Mouse (Mus musculus): ENCODE measurements around the gene Kcp. TPM values are rescaled to one million over a fixed set of nuclear protein-coding genes. Genes with fewer than 3 reads are reported as not detected.
A peak's percentile ranks its signal among the peaks of the same experiment; 100 is the strongest.

Kcp gene
- polyA plus RNA-seq (2012; ENCODE audit: insufficient read depth, insufficient read length, missing spikeins) = 12.6 and 26.4 TPM in 2 replicates

- peak within 1 kb of the TSS; percentile 46; the same call in 1 of the 2 replicates for H3K4me3 ChIP-seq (ENCODE audit: insufficient read depth, low read depth, low read length)
- no peak within 1 kb of the TSS for H3K27ac ChIP-seq (replicated peaks; ENCODE audit: low read depth, low read length)
Measured at GRCm38 (mm10) chr6:29507447-29508309, at the start of gene Kcp. Gene Kcp (minus strand): TSS chr6:29507952.

GRCm38 (mm10) chr6:29557112-29557511 is 49.4 kb upstream of the Kcp start:
- H3K4me3 ChIP-seq (ENCODE audit: insufficient read depth, low read depth, low read length) = no peak overlapping the region
- no peak overlapping the region for H3K27ac ChIP-seq (replicated peaks; ENCODE audit: low read depth, low read length)
- H3K4me1 ChIP-seq (ENCODE audit: control insufficient read depth, insufficient read depth, insufficient read length, low read length) = no peaks in the 10 kb centered on the region

More at GRCm38 (mm10) chr6:29507447-29508309, at the start of gene Kcp:
- H3K4me1 ChIP-seq (ENCODE audit: control insufficient read depth, insufficient read depth, insufficient read length, low read length) = no peaks in the 10 kb centered on the region

GRCm38 (mm10) chr6:29552526-29552925 is 44.8 kb upstream of the Kcp start:
- Histone ChIP-seq H3K27ac (replicated peaks; ENCODE audit: low read depth, low read length) (no peak overlapping the region), H3K4me1 (ENCODE audit: control insufficient read depth, insufficient read depth, insufficient read length, low read length) (no peaks in the 10 kb centered on the region), H3K4me3 (ENCODE audit: insufficient read depth, low read depth, low read length) (no peak overlapping the region)

- no peak overlapping the region for H3K27ac ChIP-seq (replicated peaks; ENCODE audit: low read depth, low read length)
- H3K4me3 ChIP-seq (ENCODE audit: insufficient read depth, low read depth, low read length) = no peak overlapping the region
- H3K4me1 ChIP-seq (ENCODE audit: control insufficient read depth, insufficient read depth, insufficient read length, low read length) = no peaks in the 10 kb centered on the region
Measured at GRCm38 (mm10) chr6:29548086-29548485, 40.3 kb upstream of the Kcp start.

- Histone ChIP-seq H3K4me3 (ENCODE audit: insufficient read depth, low read depth, low read length) (no peak overlapping the region), H3K27ac (replicated peaks; ENCODE audit: low read depth, low read length) (no peak overlapping the region), H3K4me1 (ENCODE audit: control insufficient read depth, insufficient read depth, insufficient read length, low read length) (no peaks in the 10 kb centered on the region)
Measured at GRCm38 (mm10) chr6:29547582-29547981, 39.8 kb upstream of the Kcp start.

GRCm38 (mm10) chr6:29545611-29546010 is 37.9 kb upstream of the Kcp start:
- H3K4me1 ChIP-seq (ENCODE audit: control insufficient read depth, insufficient read depth, insufficient read length, low read length) = no peaks in the 10 kb centered on the region
- H3K4me3 ChIP-seq (ENCODE audit: insufficient read depth, low read depth, low read length) = no peak overlapping the region
- no peak overlapping the region for H3K27ac ChIP-seq (replicated peaks; ENCODE audit: low read depth, low read length)

GRCm38 (mm10) chr6:29540956-29541355 is 33.2 kb upstream of the Kcp start:
- Histone ChIP-seq H3K4me1 (ENCODE audit: control insufficient read depth, insufficient read depth, insufficient read length, low read length) (no peaks in the 10 kb centered on the region), H3K4me3 (ENCODE audit: insufficient read depth, low read depth, low read length) (no peak overlapping the region), H3K27ac (replicated peaks; ENCODE audit: low read depth, low read length) (no peak overlapping the region)

GRCm38 (mm10) chr6:29540223-29540622 is 32.5 kb upstream of the Kcp start:
- H3K27ac ChIP-seq (replicated peaks; ENCODE audit: low read depth, low read length) = no peak overlapping the region
- H3K4me3 ChIP-seq (ENCODE audit: insufficient read depth, low read depth, low read length) = no peak overlapping the region
- no peaks in the 10 kb centered on the region for H3K4me1 ChIP-seq (ENCODE audit: control insufficient read depth, insufficient read depth, insufficient read length, low read length)

GRCm38 (mm10) chr6:29539502-29539901 is 31.8 kb upstream of the Kcp start:
- Histone ChIP-seq H3K27ac (replicated peaks; ENCODE audit: low read depth, low read length) (no peak overlapping the region), H3K4me1 (ENCODE audit: control insufficient read depth, insufficient read depth, insufficient read length, low read length) (no peaks in the 10 kb centered on the region), H3K4me3 (ENCODE audit: insufficient read depth, low read depth, low read length) (no peak overlapping the region)

GRCm38 (mm10) chr6:29537221-29537620 is 29.5 kb upstream of the Kcp start:
- no peak overlapping the region for H3K4me3 ChIP-seq (ENCODE audit: insufficient read depth, low read depth, low read length)
- H3K4me1 ChIP-seq (ENCODE audit: control insufficient read depth, insufficient read depth, insufficient read length, low read length) = no peaks in the 10 kb centered on the region
- H3K27ac ChIP-seq (replicated peaks; ENCODE audit: low read depth, low read length) = no peak overlapping the region

- Histone ChIP-seq H3K4me3 (ENCODE audit: insufficient read depth, low read depth, low read length) (no peak overlapping the region), H3K4me1 (ENCODE audit: control insufficient read depth, insufficient read depth, insufficient read length, low read length) (no peaks in the 10 kb centered on the region), H3K27ac (replicated peaks; ENCODE audit: low read depth, low read length) (no peak overlapping the region)
Measured at GRCm38 (mm10) chr6:29536651-29537193, 29.0 kb upstream of the Kcp start.

GRCm38 (mm10) chr6:29535316-29535715 is 27.6 kb upstream of the Kcp start:
- H3K27ac ChIP-seq (replicated peaks; ENCODE audit: low read depth, low read length) = no peak overlapping the region
- no peaks in the 10 kb centered on the region for H3K4me1 ChIP-seq (ENCODE audit: control insufficient read depth, insufficient read depth, insufficient read length, low read length)
- H3K4me3 ChIP-seq (ENCODE audit: insufficient read depth, low read depth, low read length) = no peak overlapping the region

- peak overlapping the region; percentile 25; the same call in 1 of the 2 replicates for H3K4me3 ChIP-seq (ENCODE audit: insufficient read depth, low read depth, low read length)
- peaks cover 5% of the 10 kb centered on the region; the same call in 1 of the 2 replicates for H3K4me1 ChIP-seq (ENCODE audit: control insufficient read depth, insufficient read depth, insufficient read length, low read length)
- no peak overlapping the region for H3K27ac ChIP-seq (replicated peaks; ENCODE audit: low read depth, low read length)
Measured at GRCm38 (mm10) chr6:29530050-29530449, 22.3 kb upstream of the Kcp start.

- Histone ChIP-seq H3K27ac (replicated peaks; ENCODE audit: low read depth, low read length) (peak overlapping the region; percentile 41), H3K4me1 (ENCODE audit: control insufficient read depth, insufficient read depth, insufficient read length, low read length) (peaks cover 5% of the 10 kb centered on the region; the same call in 1 of the 2 replicates), H3K4me3 (ENCODE audit: insufficient read depth, low read depth, low read length) (peak overlapping the region; percentile 34)
Measured at GRCm38 (mm10) chr6:29529444-29529820, 21.7 kb upstream of the Kcp start.

GRCm38 (mm10) chr6:29528561-29529443 is 21.1 kb upstream of the Kcp start:
- H3K4me1 ChIP-seq (ENCODE audit: control insufficient read depth, insufficient read depth, insufficient read length, low read length) = peaks cover 5% of the 10 kb centered on the region; the same call in 1 of the 2 replicates
- H3K27ac ChIP-seq (replicated peaks; ENCODE audit: low read depth, low read length) = peak overlapping the region; percentile 41
- peak overlapping the region; percentile 59 for H3K4me3 ChIP-seq (ENCODE audit: insufficient read depth, low read depth, low read length)
